Mouse (Mus musculus): ENCODE results near the gene Adh1.

Gene Adh1

GRCm38 (mm10) chr3:138241371-138241770 is 19.4 kb upstream of the Adh1 start:
- DNase-seq (ENCODE audit: low read depth, low spot score), result no peak

GRCm38 (mm10) chr3:138242021-138242726 is 18.6 kb upstream of the Adh1 start:
- no peak for DNase-seq (ENCODE audit: low read depth, low spot score)

DNA sequence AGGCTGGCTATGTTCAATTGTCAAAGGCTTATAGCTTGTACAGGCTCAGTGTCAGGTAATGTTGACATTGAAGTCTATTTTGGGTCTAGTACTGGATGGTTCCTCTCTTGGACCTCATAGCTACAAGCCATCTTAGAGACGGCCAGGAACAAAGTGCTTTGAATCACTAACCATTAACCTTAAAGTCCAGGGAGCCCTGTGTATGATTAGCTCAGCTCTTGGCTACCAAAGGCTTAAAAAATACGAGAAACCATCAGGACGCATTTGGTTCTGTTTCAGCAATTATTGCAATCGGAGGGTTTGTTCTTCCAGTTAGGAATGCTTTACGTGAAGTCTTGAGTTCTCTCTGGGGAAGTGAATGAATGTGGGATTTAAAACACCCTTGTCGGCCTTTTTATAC is 17.9 kb upstream of the Adh1 start:
- no peak for DNase-seq (ENCODE audit: low read depth, low spot score)

GRCm38 (mm10) chr3:138244338-138244874 is 16.4 kb upstream of the Adh1 start:
- DNase-seq (ENCODE audit: low read depth, low spot score), result no peak

DNA sequence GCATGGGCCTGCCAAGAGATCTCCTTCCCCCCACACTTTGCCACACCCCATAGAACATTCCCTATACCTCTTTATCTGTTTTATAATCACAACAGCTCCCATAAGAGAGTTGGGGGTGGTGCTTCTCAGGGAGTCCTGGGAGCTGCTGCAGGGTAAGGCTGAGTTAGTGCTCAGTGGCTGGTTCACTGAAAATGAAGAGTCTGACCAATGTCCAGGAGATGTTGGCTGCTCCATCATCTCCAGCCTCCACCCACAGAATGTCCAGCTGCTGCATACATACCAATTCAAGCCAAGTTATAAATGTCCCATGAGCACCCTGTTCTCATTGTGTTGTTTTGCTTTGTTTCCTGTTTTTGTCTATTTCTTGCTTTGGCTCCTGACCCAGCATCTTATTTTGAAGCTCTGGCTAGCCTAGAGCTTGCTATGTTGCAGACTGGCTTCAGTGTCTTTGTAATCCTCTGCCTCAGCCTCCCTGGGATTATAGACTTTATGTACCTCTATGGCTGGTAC is 14.2 kb upstream of the Adh1 start:
- DNase-seq (ENCODE audit: low read depth, low spot score), result no peak

- DNase-seq (ENCODE audit: low read depth, low spot score), result no peak
Observed at GRCm38 (mm10) chr3:138247241-138247640, 13.6 kb upstream of the Adh1 start.

DNA sequence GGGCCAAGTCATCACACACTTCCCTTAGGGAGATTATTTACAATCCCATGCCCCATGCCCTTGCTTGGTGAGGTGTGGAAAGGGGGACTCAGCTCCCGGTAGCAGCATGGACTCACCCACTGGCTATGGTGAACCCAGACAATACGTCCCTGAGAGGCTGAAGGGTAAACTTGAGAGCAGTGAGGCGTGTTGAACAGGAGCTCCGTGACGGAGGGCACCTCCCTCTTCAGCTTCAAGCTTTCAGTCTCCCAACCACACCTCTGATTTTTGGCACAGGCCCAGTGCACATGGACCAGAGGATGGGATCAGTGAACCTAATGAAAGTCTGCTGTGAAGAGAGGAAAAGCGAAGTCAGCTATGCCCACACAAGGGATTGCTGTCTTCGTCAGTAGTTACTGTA is 12.8 kb upstream of the Adh1 start:
- no peak for DNase-seq (ENCODE audit: low read depth, low spot score)

DNA sequence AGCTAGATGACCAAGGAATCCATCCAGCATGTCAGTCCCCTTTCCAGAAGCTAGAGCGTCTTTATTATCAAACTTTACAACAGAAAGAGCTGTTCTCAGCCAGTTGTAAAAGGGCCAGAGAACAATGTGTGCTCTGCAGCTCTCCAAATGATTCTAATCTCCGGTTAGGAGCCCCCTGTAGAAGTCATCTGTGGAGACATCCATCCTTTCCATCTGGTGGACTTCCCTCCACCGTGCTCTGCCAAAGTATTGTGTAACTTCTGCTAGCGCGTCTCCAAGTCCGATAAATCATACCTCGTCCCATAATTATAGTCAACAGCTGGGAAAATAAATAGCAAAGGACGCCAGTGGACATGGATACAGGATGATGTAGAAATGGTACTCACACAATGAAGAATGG is 12.0 kb upstream of the Adh1 start:
- DNase-seq (ENCODE audit: low read depth, low spot score), result no peak

- no peak for DNase-seq (ENCODE audit: low read depth, low spot score)
Observed at GRCm38 (mm10) chr3:138251156-138251555, 9.6 kb upstream of the Adh1 start.

GRCm38 (mm10) chr3:138254205-138254604 is 6.6 kb upstream of the Adh1 start:
- DNase-seq (ENCODE audit: low read depth, low spot score), result no peak

- DNase-seq (ENCODE audit: low read depth, low spot score), result no peak
Observed at GRCm38 (mm10) chr3:138255366-138255765, 5.4 kb upstream of the Adh1 start.

DNA sequence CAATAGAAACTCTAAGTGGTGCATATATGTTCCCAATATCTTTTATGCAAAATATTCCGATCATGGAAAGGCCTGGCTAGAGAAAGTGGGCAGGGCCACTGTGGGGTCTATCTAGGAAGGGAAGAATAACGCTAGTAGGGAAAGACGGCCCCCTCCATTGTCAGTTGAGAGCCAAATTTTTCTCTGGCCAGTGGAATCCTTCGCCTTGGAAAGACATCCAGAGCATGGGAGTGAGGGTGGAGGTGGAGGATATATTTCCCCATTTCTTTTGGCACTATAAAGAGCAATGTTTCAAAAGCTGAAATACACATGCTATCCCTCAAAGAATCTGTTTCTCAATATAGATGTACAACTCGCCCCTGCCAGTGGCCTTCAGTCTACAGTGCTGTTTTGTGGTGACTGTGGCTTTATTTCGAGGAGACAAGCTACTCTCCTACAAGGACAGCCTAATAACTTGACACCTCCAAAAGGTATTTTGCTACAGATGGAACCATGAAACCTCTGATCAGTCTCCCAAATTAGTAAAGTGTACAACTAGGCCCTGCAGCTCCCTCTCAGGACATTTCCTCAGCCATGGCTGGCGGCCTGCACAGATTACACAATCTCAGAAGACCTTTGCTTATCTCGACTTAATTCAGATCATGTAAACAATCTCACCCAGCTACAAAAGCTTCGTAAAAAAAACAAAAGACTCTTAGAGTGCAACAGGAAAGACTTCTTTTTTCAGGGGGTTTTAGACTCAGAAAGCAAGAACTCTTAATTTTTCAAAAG is 4.8 kb upstream of the Adh1 start:
- no peak for DNase-seq (ENCODE audit: low read depth, low spot score)

- DNase-seq (ENCODE audit: low read depth, low spot score), result no peak
Observed at GRCm38 (mm10) chr3:138262568-138262967, 1.8 kb downstream of the Adh1 start.

DNA sequence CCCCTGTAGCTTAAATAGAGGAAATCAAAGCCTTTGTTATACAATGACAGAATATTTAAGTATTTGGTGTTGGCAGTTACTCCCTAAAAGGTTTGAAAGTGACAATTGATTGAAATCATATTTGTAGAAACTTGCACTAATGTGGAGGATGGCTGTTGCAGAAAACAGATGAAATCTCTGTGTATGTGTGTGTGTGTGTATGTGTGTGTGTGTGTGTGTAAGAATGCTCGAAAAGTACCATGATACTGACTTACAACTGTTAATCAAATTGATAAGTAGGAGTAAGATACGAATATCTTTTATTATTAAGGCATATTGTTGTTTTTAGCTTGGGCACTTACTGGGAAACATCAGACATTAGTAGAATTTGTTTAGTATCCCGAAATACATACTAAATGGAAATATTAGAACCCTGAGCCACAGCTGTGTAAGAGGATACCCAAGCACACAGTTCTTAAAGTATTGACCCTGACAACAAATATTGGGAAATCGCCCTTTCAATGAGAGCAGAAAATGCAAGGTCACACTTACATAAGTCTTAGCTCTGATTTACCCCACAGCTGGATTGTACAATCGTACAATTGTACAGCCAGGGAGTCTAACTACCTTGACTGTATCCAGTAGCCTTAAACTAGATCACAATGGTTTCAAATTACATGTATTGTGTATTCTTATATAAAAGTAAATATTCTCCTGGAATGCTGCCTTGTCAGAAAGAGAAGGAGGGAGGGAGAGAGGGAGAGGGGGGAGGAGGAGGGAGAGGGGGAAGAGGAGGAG is 2.6 kb downstream of the Adh1 start:
- DNase-seq (ENCODE audit: low read depth, low spot score), result no peak

GRCm38 (mm10) chr3:138264648-138265047 is 3.9 kb downstream of the Adh1 start:
- no peak for DNase-seq (ENCODE audit: low read depth, low spot score)

GRCm38 (mm10) chr3:138270507-138270906 is 9.7 kb downstream of the Adh1 start:
- DNase-seq (ENCODE audit: low read depth, low spot score), result no peak

DNA sequence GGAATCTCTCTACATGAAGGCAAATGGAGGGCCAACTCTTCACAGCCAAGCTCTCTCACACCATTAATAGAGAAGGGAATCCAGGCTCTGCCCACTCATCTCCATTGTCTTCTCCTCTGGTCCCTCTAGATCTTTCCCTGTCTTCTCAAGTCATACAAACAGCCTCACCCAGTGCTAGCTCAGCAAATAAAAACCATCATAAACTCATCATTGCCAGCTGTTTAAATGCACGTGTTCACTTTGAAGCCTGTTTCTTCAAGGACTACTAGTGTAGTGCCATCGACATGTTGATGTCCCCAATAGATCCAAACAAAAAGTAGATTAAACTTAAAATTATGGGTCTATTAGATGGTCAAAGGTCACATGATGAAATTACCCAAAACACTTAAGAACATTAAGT is 10.5 kb downstream of the Adh1 start:
- DNase-seq (ENCODE audit: low read depth, low spot score), result no peak

- no peak for DNase-seq (ENCODE audit: low read depth, low spot score)
Observed at GRCm38 (mm10) chr3:138273080-138273479, 12.3 kb downstream of the Adh1 start.

GRCm38 (mm10) chr3:138275100-138275499 is 14.3 kb downstream of the Adh1 start:
- no peak for DNase-seq (ENCODE audit: low read depth, low spot score)

- DNase-seq (ENCODE audit: low read depth, low spot score), result no peak
Observed at GRCm38 (mm10) chr3:138282556-138282955, 21.8 kb downstream of the Adh1 start.

GRCm38 (mm10) chr3:138283831-138284230 is 23.0 kb downstream of the Adh1 start:
- DNase-seq (ENCODE audit: low read depth, low spot score), result no peak

DNA sequence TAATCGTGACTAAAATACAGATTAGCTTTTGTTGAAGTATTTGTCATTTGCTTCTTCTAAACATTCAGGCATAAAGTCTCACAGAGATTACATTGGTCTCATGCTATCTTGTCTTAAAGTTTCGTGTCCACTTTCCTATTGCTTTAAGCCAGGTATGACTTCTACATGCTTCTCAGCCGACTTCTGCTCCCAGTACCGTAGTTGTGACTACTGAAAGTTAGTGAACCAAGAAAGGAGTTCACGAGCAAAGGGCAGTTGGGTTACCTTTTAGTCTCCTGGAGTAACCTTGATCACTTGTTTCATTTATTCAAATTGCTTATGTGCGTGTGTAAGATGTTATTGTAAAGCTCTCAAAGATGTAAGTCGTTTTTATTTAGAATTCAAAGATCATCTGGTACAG is 25.2 kb downstream of the Adh1 start:
- DNase-seq (ENCODE audit: low read depth, low spot score), result no peak

All from ES-CJ7 (cell line).